Mouse (Mus musculus): ENCODE data around the gene Timd2. TPM values are rescaled to one million over a fixed set of nuclear protein-coding genes. Genes with fewer than 3 reads are reported as not detected.
"Not testable (repeated sequence)": the region's sequence is repeated elsewhere in the genome, so short reads cannot be mapped to it uniquely, and the experiment has no call there.

The Timd2 gene
- not detected in 2 replicates for polyA plus RNA-seq (2011; ENCODE audit: insufficient read depth, insufficient read length, low replicate concordance, missing spikeins)

GRCm38 (mm10) chr11:46706664-46707356, at the start of gene Timd2:
Timd2 (minus strand) TSS chr11:46707061.
- Histone ChIP-seq H3K4me3 (replicated peaks; ENCODE audit: control insufficient read depth, low read depth, low read length) (no peak within 1 kb of the TSS), H3K27ac (ENCODE audit: control insufficient read depth, insufficient read depth, low read depth, low read length, poor library complexity) (no peak within 1 kb of the TSS)
- TF ChIP-seq POLR2A (IDR thresholded peaks at IDR 0.05; ENCODE audit: borderline replicate concordance, control insufficient read depth, low read depth, low read length) (no peak), CTCF (IDR thresholded peaks at IDR 0.05; ENCODE audit: control insufficient read depth, insufficient read depth, low read length) (no peak)

GRCm38 (mm10) chr11:46755714-46756113, 48.9 kb upstream of the Timd2 start:
- H3K27ac ChIP-seq (ENCODE audit: control insufficient read depth, insufficient read depth, low read depth, low read length, poor library complexity); H3K4me3 ChIP-seq (replicated peaks; ENCODE audit: control insufficient read depth, low read depth, low read length); H3K4me1 ChIP-seq (ENCODE audit: control insufficient read depth, insufficient read depth, low read length): not testable (repeated sequence)
- 70% methylated on average over 6 of the region's 6 CpGs for WGBS

More at GRCm38 (mm10) chr11:46706664-46707356, at the start of gene Timd2:
- 56% methylated on average over 6 of the region's 6 CpGs for WGBS
- no peaks in the 10 kb centered on the region for H3K4me1 ChIP-seq (ENCODE audit: control insufficient read depth, insufficient read depth, low read length)

- Histone ChIP-seq H3K27ac (ENCODE audit: control insufficient read depth, insufficient read depth, low read depth, low read length, poor library complexity) (no peak overlapping the region), H3K4me1 (ENCODE audit: control insufficient read depth, insufficient read depth, low read length) (no peaks in the 10 kb centered on the region), H3K4me3 (replicated peaks; ENCODE audit: control insufficient read depth, low read depth, low read length) (no peak overlapping the region)
- TF ChIP-seq POLR2A (IDR thresholded peaks at IDR 0.05; ENCODE audit: borderline replicate concordance, control insufficient read depth, low read depth, low read length) (no peak), CTCF (IDR thresholded peaks at IDR 0.05; ENCODE audit: control insufficient read depth, insufficient read depth, low read length) (no peak)
- 96% methylated on average over 4 of the region's 4 CpGs for WGBS
Measured at GRCm38 (mm10) chr11:46754669-46755068, 47.8 kb upstream of the Timd2 start.

DNA sequence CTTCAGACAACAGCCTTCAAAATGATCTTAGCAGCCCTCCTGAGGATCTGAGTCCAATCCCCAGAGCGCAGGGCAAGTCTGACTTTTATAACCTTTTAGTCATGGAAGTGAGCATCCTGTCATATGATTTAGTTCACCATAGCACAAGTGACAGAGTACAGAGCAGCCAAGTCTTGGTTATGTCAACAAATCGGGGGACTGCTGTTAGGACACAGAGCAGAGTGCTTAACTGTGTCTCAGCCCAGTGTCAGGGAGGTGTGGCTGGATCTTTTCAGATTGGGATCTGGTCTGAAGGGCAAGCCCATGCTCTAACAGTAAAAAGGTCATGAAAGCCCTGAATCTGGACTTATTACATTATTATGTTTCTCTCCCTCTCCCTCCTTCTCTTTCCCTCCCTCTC, 46.8 kb upstream of the Timd2 start:
- Histone ChIP-seq H3K4me3 (replicated peaks; ENCODE audit: control insufficient read depth, low read depth, low read length) (no peak overlapping the region), H3K4me1 (ENCODE audit: control insufficient read depth, insufficient read depth, low read length) (no peaks in the 10 kb centered on the region), H3K27ac (ENCODE audit: control insufficient read depth, insufficient read depth, low read depth, low read length, poor library complexity) (no peak overlapping the region)
- 66% methylated on average over 2 of the region's 2 CpGs for WGBS
- TF ChIP-seq CTCF (IDR thresholded peaks at IDR 0.05; ENCODE audit: control insufficient read depth, insufficient read depth, low read length), result no peak
- TF ChIP-seq POLR2A (IDR thresholded peaks at IDR 0.05; ENCODE audit: borderline replicate concordance, control insufficient read depth, low read depth, low read length), result no peak

DNA sequence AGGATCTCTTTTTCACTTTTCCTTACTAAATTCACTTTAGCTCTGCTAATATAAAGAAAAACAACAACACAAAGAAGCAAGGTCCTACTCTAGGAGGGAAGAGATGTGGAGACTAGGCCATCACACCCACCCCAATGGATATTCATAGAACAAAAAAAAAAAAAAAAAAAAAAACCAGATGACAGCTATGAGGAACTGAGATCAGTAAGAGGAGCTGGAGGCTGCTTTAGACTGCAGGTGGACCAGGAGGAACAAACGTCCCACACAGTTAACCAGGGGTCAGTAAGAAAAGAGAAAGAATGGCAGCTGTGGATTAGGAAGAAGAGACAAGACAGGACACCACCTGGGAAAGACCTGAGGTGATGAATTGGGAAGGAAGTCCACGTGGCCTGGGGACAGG, 41.1 kb upstream of the Timd2 start:
- TF ChIP-seq CTCF (IDR thresholded peaks at IDR 0.05; ENCODE audit: control insufficient read depth, insufficient read depth, low read length) (no peak), POLR2A (IDR thresholded peaks at IDR 0.05; ENCODE audit: borderline replicate concordance, control insufficient read depth, low read depth, low read length) (no peak)
- 40% methylated on average over 2 of the region's 2 CpGs for WGBS

DNA sequence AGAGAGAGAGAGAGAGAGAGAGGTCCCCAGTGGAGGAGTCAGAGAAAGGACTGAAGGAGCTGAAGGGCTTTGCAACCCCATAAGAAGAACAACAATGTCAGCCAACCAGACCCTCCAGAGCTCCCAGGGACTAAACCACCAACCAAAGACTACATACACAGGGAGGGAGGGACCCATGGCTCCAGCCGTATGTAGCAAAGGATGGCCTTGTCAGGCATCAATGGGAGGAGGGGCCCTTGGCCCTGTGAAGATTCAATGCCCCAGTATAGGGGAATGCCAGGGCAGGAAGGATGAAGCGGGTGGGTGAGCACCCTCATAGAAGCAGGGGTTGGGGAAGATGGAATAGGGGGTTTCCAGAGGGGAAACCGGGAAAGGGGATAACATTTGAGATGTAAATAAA, 34.9 kb upstream of the Timd2 start:
- Histone ChIP-seq H3K4me1 (ENCODE audit: control insufficient read depth, insufficient read depth, low read length) (no peaks in the 10 kb centered on the region), H3K4me3 (replicated peaks; ENCODE audit: control insufficient read depth, low read depth, low read length) (no peak overlapping the region), H3K27ac (ENCODE audit: control insufficient read depth, insufficient read depth, low read depth, low read length, poor library complexity) (no peak overlapping the region)
- 76% methylated on average over 3 of the region's 3 CpGs for WGBS
- TF ChIP-seq POLR2A (IDR thresholded peaks at IDR 0.05; ENCODE audit: borderline replicate concordance, control insufficient read depth, low read depth, low read length) (no peak), CTCF (IDR thresholded peaks at IDR 0.05; ENCODE audit: control insufficient read depth, insufficient read depth, low read length) (no peak)

More for the DNA sequence above, 41.1 kb upstream of the Timd2 start:
- Histone ChIP-seq H3K4me3 (replicated peaks; ENCODE audit: control insufficient read depth, low read depth, low read length) (no peak overlapping the region), H3K4me1 (ENCODE audit: control insufficient read depth, insufficient read depth, low read length) (no peaks in the 10 kb centered on the region), H3K27ac (ENCODE audit: control insufficient read depth, insufficient read depth, low read depth, low read length, poor library complexity) (no peak overlapping the region)

DNA sequence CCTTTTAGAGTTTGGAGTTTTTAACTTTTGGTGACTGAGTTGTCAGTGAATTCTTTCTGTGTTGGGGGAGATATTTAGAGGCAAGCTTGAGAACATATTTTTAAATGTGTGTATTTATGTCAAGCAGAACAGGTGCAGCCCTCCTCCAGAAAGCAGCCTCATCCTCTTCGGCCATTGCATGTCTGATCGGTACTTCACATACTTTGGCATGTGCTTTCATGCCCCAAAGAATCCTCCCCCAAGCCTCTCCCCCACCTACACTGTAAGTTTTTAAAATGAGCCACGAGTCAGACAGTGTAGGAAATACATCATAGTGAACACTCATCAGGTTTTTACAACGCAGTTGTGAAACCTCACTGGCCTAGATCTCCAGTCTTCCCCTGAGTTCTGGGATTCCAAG, 34.0 kb upstream of the Timd2 start:
- 71% methylated on average over 4 of the region's 4 CpGs for WGBS
- TF ChIP-seq POLR2A (IDR thresholded peaks at IDR 0.05; ENCODE audit: borderline replicate concordance, control insufficient read depth, low read depth, low read length), result no peak
- no peak for TF ChIP-seq CTCF (IDR thresholded peaks at IDR 0.05; ENCODE audit: control insufficient read depth, insufficient read depth, low read length)
- Histone ChIP-seq H3K27ac (ENCODE audit: control insufficient read depth, insufficient read depth, low read depth, low read length, poor library complexity) (no peak overlapping the region), H3K4me1 (ENCODE audit: control insufficient read depth, insufficient read depth, low read length) (no peaks in the 10 kb centered on the region), H3K4me3 (replicated peaks; ENCODE audit: control insufficient read depth, low read depth, low read length) (no peak overlapping the region)

GRCm38 (mm10) chr11:46739501-46739900, 32.6 kb upstream of the Timd2 start:
- Histone ChIP-seq H3K4me1 (ENCODE audit: control insufficient read depth, insufficient read depth, low read length) (no peaks in the 10 kb centered on the region), H3K27ac (ENCODE audit: control insufficient read depth, insufficient read depth, low read depth, low read length, poor library complexity) (no peak overlapping the region), H3K4me3 (replicated peaks; ENCODE audit: control insufficient read depth, low read depth, low read length) (no peak overlapping the region)
- 74% methylated on average over 4 of the region's 4 CpGs for WGBS
- TF ChIP-seq POLR2A (IDR thresholded peaks at IDR 0.05; ENCODE audit: borderline replicate concordance, control insufficient read depth, low read depth, low read length) (no peak), CTCF (IDR thresholded peaks at IDR 0.05; ENCODE audit: control insufficient read depth, insufficient read depth, low read length) (no peak)

DNA sequence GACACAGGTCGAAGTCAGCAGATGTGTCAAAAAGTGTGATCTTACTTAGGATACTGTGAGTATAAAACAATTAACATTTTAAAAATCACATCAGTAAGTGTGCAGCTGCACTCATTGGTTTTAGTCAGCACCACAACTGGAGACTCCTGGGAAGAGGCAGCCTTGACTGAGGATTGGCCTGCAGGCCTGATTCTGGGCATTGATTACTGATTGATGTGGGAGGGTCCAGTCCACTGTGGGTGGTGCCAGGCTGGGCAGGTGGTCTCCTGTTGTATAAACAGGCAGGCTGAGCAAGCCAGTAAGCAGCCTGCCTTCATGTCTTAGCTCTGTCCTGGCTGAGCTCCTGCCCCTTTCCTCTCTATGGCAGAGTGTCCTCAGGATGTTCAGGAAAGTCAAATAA, 28.2 kb upstream of the Timd2 start, which contains the start of gene Havcr1:
Gene Havcr1 (plus strand): TSS at position 5 of the 400 bp plus-strand sequence.
- H3K4me3 ChIP-seq (replicated peaks; ENCODE audit: control insufficient read depth, low read depth, low read length); H3K4me1 ChIP-seq (ENCODE audit: control insufficient read depth, insufficient read depth, low read length); H3K27ac ChIP-seq (ENCODE audit: control insufficient read depth, insufficient read depth, low read depth, low read length, poor library complexity): not testable (repeated sequence)
- WGBS, result 89% methylated on average over 1 of the region's 1 CpGs
